Mouse (Mus musculus): ENCODE results near the gene Pcsk2.

DNA sequence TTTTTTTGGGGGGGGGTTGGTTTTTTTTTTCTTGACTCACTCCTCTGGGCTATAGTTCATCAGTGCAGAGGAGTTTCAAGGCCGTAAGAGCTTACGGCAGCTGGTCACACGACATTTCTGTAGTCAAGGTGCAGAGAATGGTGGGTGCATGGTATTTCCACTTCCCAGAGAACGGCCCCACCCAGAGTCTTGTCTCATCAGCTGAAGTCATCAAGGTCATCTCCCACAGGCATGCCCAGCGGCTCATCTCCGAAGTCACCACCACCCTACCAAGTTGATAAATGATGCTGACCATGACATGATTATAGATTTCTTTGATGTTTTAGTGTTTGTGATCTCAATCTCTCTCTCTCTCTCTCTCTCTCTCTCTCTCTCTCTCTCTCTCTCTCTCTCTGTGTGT is 20.0 kb downstream of the Pcsk2 start:
- TF ChIP-seq CTCF (IDR thresholded peaks at IDR 0.05; ENCODE audit: extremely low read depth, insufficient read length, insufficient replicate concordance, low read depth, low read length) (no peak), POLR2A (IDR thresholded peaks at IDR 0.05; ENCODE audit: low read depth, low read length) (no peak)

Measured in small intestine, adult 2 months (tissue).